Mouse (Mus musculus) testis, adult 2 months (tissue): ENCODE data around the gene Mab21l2. TPM values are rescaled to one million over a fixed set of nuclear protein-coding genes. Genes with fewer than 3 reads are reported as not detected.
A peak's percentile ranks its signal among the peaks of the same experiment; 100 is the strongest.

Experiments used
- H3K27ac ChIP-seq: fragments of 200-500 bp; 2 replicates; pipeline ENCODE4 v1.5.1; 2012; ENCODE audit warnings: low read depth, low read length; ENCODE audit not compliant: control insufficient read depth, insufficient read depth
- H3K27me3 ChIP-seq: fragments of 200-500 bp; 2 replicates; pipeline ENCODE4 v1.6.1; 2012; ENCODE audit warnings: mild to moderate bottlenecking, low read length, moderate library complexity; ENCODE audit not compliant: control insufficient read depth, insufficient read depth
- H3K36me3 ChIP-seq: fragments of 200-500 bp; 2 replicates; pipeline ENCODE4 v1.6.1; 2012; ENCODE audit warnings: mild to moderate bottlenecking, low read length; ENCODE audit not compliant: control insufficient read depth, insufficient read depth
- H3K4me1 ChIP-seq: fragments of 200-500 bp; 2 replicates; pipeline ENCODE4 v1.6.1; 2012; ENCODE audit warnings: low read length; ENCODE audit not compliant: control insufficient read depth, insufficient read depth
- H3K4me3 ChIP-seq: fragments of 200-500 bp; 2 replicates; pipeline ENCODE4 v1.5.1; 2012; ENCODE audit warnings: low read depth, mild to moderate bottlenecking, low read length, moderate library complexity, mixed read lengths; ENCODE audit not compliant: control insufficient read depth
- CTCF ChIP-seq: fragments of 200-500 bp; IDR thresholded peaks from 2 replicates; pipeline ENCODE4 v1.5.1; 2012; ENCODE audit warnings: low read depth, mild to moderate bottlenecking, inconsistent platforms, low read length, moderate library complexity; ENCODE audit not compliant: control insufficient read depth, insufficient read depth, insufficient replicate concordance
- POLR2A ChIP-seq: fragments of 200-500 bp; IDR thresholded peaks from 2 replicates; pipeline ENCODE4 v1.6.1; 2012; ENCODE audit warnings: low read depth, mild to moderate bottlenecking, inconsistent platforms, low read length, moderate library complexity; ENCODE audit not compliant: control insufficient read depth
- polyA plus RNA-seq: library from polyadenylated mRNA; depleted of rRNA; stranded (reverse); fragments of >200 nt; gene quantifications from 2 replicates; pipeline ENCODE4 v1.2.3, GENCODE M21; 2012

The Mab21l2 gene
- polyA plus RNA-seq, 1 experiment = 0.04 TPM

GRCm38 (mm10) chr3:86546471-86547250 is 1.8 kb downstream of the Mab21l2 start:
- H3K4me1 ChIP-seq = peaks cover 8% of the 10 kb centered on the region
- no peaks in the 10 kb centered on the region for H3K27me3 ChIP-seq

DNA sequence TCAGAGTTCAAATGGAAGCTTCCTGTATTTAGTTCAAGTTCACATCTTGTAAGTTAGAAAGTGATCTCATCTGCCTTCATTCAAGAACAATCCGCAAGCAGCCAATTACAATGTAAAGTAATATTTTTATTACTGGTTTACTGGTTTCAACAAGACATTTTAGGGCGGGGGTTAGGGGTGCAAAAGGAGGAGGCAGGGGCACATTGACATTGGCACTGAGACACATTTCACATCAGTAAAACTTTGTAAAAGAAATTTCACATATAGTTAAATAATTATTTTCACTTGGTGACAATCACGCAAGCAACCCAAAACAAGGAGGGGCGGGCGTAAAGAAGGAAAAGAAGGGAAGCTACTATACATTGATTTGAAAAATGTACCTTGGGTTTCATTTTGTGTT is 2.5 kb downstream of the Mab21l2 start:
- H3K4me1 ChIP-seq = peaks cover 6% of the 10 kb centered on the region
- H3K4me3 ChIP-seq = no peak overlapping the region
- no peaks in the 10 kb centered on the region for H3K36me3 ChIP-seq
- TF ChIP-seq POLR2A (no peak), CTCF (no peak)
- H3K27ac ChIP-seq = no peak overlapping the region
- H3K27me3 ChIP-seq = no peaks in the 10 kb centered on the region

More at GRCm38 (mm10) chr3:86546471-86547250, 1.8 kb downstream of the Mab21l2 start:
- TF ChIP-seq POLR2A (no peak), CTCF (no peak)
- no peak overlapping the region for H3K27ac ChIP-seq
- no peaks in the 10 kb centered on the region for H3K36me3 ChIP-seq
- H3K4me3 ChIP-seq = peak overlapping the region; percentile 65

DNA sequence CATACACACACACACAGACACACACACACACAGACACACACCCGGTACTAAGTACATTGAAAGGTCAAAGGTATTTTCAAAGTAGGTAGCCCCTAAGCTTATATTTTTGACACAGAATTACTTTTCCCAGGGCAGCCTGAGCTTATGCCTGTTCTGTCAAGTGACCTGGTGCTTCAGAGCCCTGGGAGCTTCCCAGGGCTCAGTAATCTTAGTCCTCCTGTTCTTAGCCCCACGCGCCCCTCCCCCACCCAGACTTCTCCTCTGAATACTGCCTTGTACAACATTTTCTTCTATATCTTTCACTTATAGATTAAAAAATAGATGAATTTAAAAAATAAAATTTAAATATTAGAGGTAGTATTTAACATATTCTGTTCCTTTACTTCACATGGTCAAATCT is 3.6 kb downstream of the Mab21l2 start:
- Histone ChIP-seq H3K27me3 (no peaks in the 10 kb centered on the region), H3K27ac (no peak overlapping the region), H3K36me3 (no peaks in the 10 kb centered on the region), H3K4me1 (0 out of 2 replicates have a peak, but pooled peaks cover 2% of the 10 kb centered on the region), H3K4me3 (no peak overlapping the region)
- TF ChIP-seq POLR2A (no peak), CTCF (no peak)

DNA sequence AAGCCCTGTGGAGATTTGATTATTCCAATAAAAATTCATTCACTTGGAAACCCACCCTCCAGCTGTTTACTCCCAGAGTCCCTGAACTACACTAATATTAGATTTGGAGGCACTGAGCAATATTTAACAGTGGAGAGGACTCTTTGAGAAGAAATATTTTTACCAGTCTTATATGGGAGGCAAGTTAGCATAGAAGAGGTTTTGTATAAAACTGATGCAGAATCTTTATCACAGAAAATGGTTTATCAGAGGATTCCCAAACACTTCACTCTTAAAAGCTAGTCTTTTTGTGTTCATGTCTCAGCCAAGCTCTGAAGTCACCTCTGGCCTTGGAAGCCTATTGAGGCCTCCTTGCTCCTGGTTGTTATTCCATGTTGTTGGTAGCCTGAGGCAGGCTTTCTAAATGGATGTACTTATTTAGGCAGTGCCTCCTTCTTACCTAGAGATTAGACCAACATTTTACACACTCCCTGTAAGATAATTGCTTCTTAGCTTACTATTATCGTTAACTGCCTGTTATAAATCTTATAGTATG is 6.5 kb downstream of the Mab21l2 start:
- H3K36me3 ChIP-seq = no peaks in the 10 kb centered on the region
- H3K4me3 ChIP-seq = no peak overlapping the region
- peaks cover 3% of the 10 kb centered on the region for H3K4me1 ChIP-seq
- H3K27me3 ChIP-seq = no peaks in the 10 kb centered on the region
- no peak overlapping the region for H3K27ac ChIP-seq
- TF ChIP-seq POLR2A = no peak
- no peak for TF ChIP-seq CTCF

DNA sequence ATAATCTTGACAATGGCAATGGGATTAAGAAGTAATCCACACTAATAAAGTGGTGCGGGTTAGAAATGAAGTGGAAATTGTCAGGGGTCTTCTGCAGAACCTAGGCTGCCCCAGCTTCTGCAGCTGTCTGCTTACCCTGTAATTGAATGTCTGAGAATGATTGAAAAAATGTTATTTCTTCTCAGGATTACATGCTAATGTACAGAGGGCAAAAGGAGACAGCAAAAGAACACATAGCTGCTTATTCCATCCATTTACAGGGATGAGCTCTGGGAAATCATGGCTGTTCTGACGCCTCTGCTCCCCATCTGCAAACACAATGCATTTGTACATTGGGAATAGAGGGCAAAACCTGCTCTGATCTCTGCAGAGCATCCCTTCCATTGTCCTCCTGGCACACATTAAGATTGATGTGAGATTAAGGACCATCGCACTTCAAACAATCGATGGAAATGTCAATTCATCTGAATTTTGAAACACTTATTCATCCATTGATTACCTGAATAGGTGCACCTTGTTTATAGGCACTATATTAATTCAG is 7.3 kb downstream of the Mab21l2 start:
- Histone ChIP-seq H3K27ac (no peak overlapping the region), H3K27me3 (no peaks in the 10 kb centered on the region), H3K36me3 (no peaks in the 10 kb centered on the region), H3K4me1 (peaks cover 3% of the 10 kb centered on the region), H3K4me3 (no peak overlapping the region)
- TF ChIP-seq POLR2A (no peak), CTCF (no peak)

- H3K27me3 ChIP-seq = no peaks in the 10 kb centered on the region
- peaks cover 3% of the 10 kb centered on the region for H3K4me1 ChIP-seq
- no peak overlapping the region for H3K27ac ChIP-seq
- no peaks in the 10 kb centered on the region for H3K36me3 ChIP-seq
- no peak overlapping the region for H3K4me3 ChIP-seq
- no peak for TF ChIP-seq CTCF
- TF ChIP-seq POLR2A = no peak
These were observed 8.8 kb downstream of the Mab21l2 start for GRCm38 (mm10) chr3:86539555-86540168.
